Mouse (Mus musculus): ENCODE measurements at regions not wholly inside any gene's neighbourhood (a gene's known extent, or its start where the extent isn't known, plus 50 kb on each side); places are given as distances from the start of the nearest gene placed in this dataset.
A peak's percentile ranks its signal among the peaks of the same experiment; 100 is the strongest.

GRCm38 (mm10) chr4:54430789-54431188, 514.1 kb upstream of the Zfp462 start:
- no peak for DNase-seq (ENCODE audit: low read depth, low spot score)

DNA sequence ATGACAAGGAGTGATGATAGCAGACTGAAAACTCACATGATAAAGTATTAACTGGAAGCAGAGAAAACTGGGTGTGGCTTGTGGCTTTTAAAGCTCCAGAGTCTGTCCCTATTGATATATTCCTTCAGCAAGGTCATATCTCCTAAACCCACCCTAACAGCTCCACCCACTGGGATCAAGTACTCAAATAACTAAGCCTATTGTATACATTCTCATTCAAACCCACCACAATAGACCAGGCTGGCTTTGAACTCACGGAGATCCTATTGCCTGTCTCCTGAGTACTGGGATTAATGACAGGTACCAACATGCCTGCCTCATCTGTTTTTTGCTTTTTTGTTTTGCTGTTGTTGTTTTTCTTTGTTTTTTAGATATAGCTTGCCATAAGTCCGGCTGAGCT, 484.3 kb upstream of the Zfp462 start:
- no peak for DNase-seq (ENCODE audit: low read depth, low spot score)

GRCm38 (mm10) chr4:54469176-54469575, 475.7 kb upstream of the Zfp462 start:
- DNase-seq (ENCODE audit: low read depth, low spot score) = no peak

DNA sequence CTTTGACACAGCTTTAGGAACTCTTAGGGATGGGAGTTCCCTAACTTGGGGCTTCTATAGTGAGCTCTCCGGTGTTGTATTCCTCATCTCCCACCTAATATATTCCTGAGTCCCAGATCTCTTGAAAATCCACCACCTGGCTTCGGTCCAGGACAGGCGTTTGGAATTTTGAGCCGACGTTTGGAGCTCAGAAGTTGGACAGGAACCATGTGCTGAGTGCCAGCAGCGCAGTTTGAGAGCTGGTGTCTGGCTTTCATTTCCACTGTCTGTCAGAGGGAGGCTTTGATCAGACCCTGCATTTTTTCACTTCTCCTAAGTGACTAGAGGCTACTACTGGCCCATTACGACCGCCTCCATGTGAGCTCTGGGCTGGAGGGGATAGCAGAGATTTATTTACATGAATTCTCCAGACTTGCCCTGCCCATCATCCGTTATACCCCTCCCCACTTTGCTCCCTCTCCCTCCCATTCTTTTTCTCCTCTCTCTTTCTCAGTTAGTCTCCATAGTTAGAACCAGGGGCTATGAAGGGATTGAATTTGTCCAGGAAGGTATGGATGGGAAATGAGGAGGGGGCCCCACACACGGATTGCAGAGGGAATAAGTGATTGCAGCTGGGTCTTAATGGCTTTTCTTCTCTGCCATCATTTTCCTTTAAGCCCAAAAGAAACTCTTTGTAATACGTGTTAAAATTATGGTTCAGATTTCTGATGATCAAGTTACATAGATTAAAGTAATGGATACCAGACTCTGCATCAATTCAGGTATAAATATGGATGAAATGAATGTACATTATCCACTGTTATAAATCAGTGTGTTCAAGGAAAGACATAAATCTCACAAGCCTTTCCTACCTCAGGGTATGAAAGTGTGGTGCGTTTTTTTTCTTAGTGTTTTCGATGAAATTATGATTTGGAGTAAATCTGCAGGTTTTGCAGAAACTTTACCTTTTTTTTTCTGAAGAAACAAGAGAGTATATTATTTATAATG, 474.5 kb upstream of the Zfp462 start:
- DNase-seq (ENCODE audit: low read depth, low spot score) = no peak

- no peak for DNase-seq (ENCODE audit: low read depth, low spot score)
Measured at GRCm38 (mm10) chr4:54471009-54471408, 473.8 kb upstream of the Zfp462 start.

DNA sequence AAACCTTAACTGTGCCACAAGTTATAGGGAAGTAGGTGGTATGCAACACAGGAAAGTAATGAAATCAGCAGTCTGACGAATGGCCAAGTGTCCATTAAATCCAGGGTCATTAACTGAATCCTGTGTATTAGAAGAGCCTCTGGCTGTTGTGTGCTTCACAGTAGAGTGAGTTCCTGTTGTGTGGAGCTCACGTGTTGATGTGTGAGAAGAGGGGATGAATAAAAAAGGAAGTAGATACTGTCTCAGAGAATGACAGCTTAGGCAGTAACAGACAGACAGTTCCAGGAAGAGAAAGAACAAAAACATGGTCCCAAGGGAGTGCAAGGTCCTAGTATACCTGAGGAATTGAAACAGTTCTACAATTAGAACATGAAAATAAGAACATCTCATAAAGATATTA, 463.1 kb upstream of the Zfp462 start:
- peak; percentile 1 for DNase-seq (ENCODE audit: low read depth, low spot score)

DNA sequence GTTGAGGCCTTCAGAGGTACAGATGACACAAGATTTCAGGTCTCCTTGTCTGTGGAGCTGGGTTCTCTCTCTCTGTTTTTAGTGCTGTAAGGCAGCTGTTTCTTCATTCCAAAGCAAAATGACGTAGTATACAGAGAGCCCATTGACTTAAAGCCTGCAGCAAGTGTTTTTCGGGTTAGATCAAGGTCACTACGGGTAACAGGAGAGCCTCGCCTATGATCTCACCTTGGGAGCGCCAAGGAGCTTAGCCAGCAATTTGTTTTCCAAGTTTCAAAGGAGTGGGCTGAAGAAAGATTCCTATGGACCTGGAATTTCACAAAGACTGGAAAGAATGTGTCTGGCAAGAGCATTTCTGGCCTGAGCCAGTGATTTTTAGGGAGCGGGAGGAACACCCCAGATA, 451.8 kb upstream of the Zfp462 start:
- no peak for DNase-seq (ENCODE audit: low read depth, low spot score)

- DNase-seq (ENCODE audit: low read depth, low spot score) = no peak
Measured at GRCm38 (mm10) chr4:54497312-54497994, 447.4 kb upstream of the Zfp462 start.

GRCm38 (mm10) chr4:54515934-54516333, 428.9 kb upstream of the Zfp462 start:
- no peak for DNase-seq (ENCODE audit: low read depth, low spot score)

GRCm38 (mm10) chr4:54523283-54523682, 421.6 kb upstream of the Zfp462 start:
- no peak for DNase-seq (ENCODE audit: low read depth, low spot score)

- no peak for DNase-seq (ENCODE audit: low read depth, low spot score)
Measured at GRCm38 (mm10) chr4:54526003-54526586, 418.8 kb upstream of the Zfp462 start.

GRCm38 (mm10) chr4:54527660-54528059, 417.2 kb upstream of the Zfp462 start:
- DNase-seq (ENCODE audit: low read depth, low spot score) = no peak

GRCm38 (mm10) chr4:54531739-54532138, 413.1 kb upstream of the Zfp462 start:
- no peak for DNase-seq (ENCODE audit: low read depth, low spot score)

GRCm38 (mm10) chr4:54533846-54534245, 411.0 kb upstream of the Zfp462 start:
- DNase-seq (ENCODE audit: low read depth, low spot score) = no peak

- no peak for DNase-seq (ENCODE audit: low read depth, low spot score)
Measured at GRCm38 (mm10) chr4:54552864-54553618, 391.8 kb upstream of the Zfp462 start.

DNA sequence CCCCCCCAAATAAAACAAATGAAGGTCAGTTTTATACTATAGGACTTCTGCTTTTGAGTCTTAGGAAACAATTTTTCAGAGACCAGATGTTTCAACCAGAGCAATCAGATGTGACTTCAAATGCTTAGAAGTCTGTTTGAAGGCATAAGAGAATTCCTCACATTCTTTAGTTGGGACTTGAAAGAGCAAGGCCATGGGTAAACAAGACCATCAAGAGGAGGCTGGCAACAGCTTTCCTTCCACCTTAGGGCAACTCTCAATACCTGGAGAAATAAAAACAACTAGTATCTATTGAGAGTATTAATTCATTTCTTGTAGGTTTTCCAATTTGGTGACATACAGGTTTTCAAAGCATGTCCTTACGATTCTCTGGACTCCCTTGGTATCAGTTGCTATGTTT, 381.8 kb upstream of the Zfp462 start:
- no peak for DNase-seq (ENCODE audit: low read depth, low spot score)

GRCm38 (mm10) chr4:54573185-54573584, 371.7 kb upstream of the Zfp462 start:
- no peak for DNase-seq (ENCODE audit: low read depth, low spot score)

- no peak for DNase-seq (ENCODE audit: low read depth, low spot score)
Measured at GRCm38 (mm10) chr4:54587197-54587596, 357.7 kb upstream of the Zfp462 start.

GRCm38 (mm10) chr4:54588704-54589103, 356.1 kb upstream of the Zfp462 start:
- DNase-seq (ENCODE audit: low read depth, low spot score) = no peak

GRCm38 (mm10) chr4:54601671-54602512, 343.0 kb upstream of the Zfp462 start:
- DNase-seq (ENCODE audit: low read depth, low spot score) = no peak
